Mouse (Mus musculus) adrenal gland, postnatal 10 days (tissue): ENCODE measurements around the gene Chst4. TPM values are rescaled to one million over a fixed set of nuclear protein-coding genes. Genes with fewer than 3 reads are reported as not detected.
"Not testable (repeated sequence)": the region's sequence is repeated elsewhere in the genome, so short reads cannot be mapped to it uniquely, and the experiment has no call there.

Source experiments
- DNase-seq: peaks from one replicate; pipeline ENCODE4 v3.0.0; 2021; ENCODE audit warnings: mixed read lengths
- long read RNA-seq, 2 experiments: library from polyadenylated mRNA; stranded (forward); transcript quantifications; one replicate each; pipeline ENCODE4 v2.0.0; 2021
- total RNA-seq, 2 experiments: library from RNA; stranded (reverse); gene quantifications; 2 replicates each; pipeline ENCODE4 v1.2.3; 2021

Chst4 gene
- 1 to 10 TPM; 2.6 to 3.6 TPM for total RNA-seq
- long read RNA-seq, experiment 1, result 0 reads
- long read RNA-seq, experiment 2, partial matches to known transcripts, result 0 of 1 reads
- long read RNA-seq, experiment 2, other reads (novel, unspliced or antisense), result 0 of 1 reads

GRCm38 (mm10) chr8:110039659-110040058 is at the start of gene Chst4:
Chst4 (minus strand) TSS chr8:110039740.
- DNase-seq, result no peak

- no peak for DNase-seq
These were observed 43.0 kb upstream of the Chst4 start for GRCm38 (mm10) chr8:110082416-110083105.

GRCm38 (mm10) chr8:110079282-110080221 is 40.0 kb upstream of the Chst4 start, which contains the start of gene Zfp612:
Zfp612 (plus strand) TSS chr8:110079746.
- peak; percentile 83 for DNase-seq

- DNase-seq, result no peak
These were observed 35.0 kb upstream of the Chst4 start for GRCm38 (mm10) chr8:110074496-110074895.

- DNase-seq, result peak; percentile 78
These were observed 32.1 kb upstream of the Chst4 start for GRCm38 (mm10) chr8:110071600-110071999.

- no peak for DNase-seq
These were observed 30.2 kb upstream of the Chst4 start for GRCm38 (mm10) chr8:110069706-110070105.

- DNase-seq, result no peak
These were observed 26.1 kb upstream of the Chst4 start for GRCm38 (mm10) chr8:110065676-110066075.

GRCm38 (mm10) chr8:110064606-110065365 is 25.2 kb upstream of the Chst4 start:
- no peak for DNase-seq

- DNase-seq, result no peak
These were observed 24.6 kb upstream of the Chst4 start for GRCm38 (mm10) chr8:110064161-110064560.

- no peak for DNase-seq
These were observed 18.7 kb upstream of the Chst4 start for GRCm38 (mm10) chr8:110058207-110058606.

GRCm38 (mm10) chr8:110051208-110051607 is 11.7 kb upstream of the Chst4 start:
- DNase-seq, result no peak

- DNase-seq, result no peak
These were observed 969 bp upstream of the Chst4 start for GRCm38 (mm10) chr8:110040509-110040908.

GRCm38 (mm10) chr8:110039216-110039615 is 324 bp downstream of the Chst4 start:
- no peak for DNase-seq

GRCm38 (mm10) chr8:110036156-110036555 is 3.4 kb downstream of the Chst4 start:
- peak; percentile 28 for DNase-seq

GRCm38 (mm10) chr8:110034331-110034730 is 5.2 kb downstream of the Chst4 start:
- DNase-seq, result no peak

- not testable (repeated sequence) for DNase-seq
These were observed 5.8 kb downstream of the Chst4 start for GRCm38 (mm10) chr8:110033771-110034170.

- DNase-seq, result no peak
These were observed 16.7 kb downstream of the Chst4 start for GRCm38 (mm10) chr8:110022768-110023344.

- no peak for DNase-seq
These were observed 17.5 kb downstream of the Chst4 start for GRCm38 (mm10) chr8:110022081-110022480.

GRCm38 (mm10) chr8:110010868-110011267 is 28.7 kb downstream of the Chst4 start:
- DNase-seq, result peak; percentile 77

GRCm38 (mm10) chr8:110008995-110009446 is 30.5 kb downstream of the Chst4 start:
- DNase-seq, result no peak

GRCm38 (mm10) chr8:110008228-110008994 is 31.1 kb downstream of the Chst4 start:
- DNase-seq, result no peak
